Mouse (Mus musculus) kidney, adult 2 months (tissue): ENCODE data around the gene Mrgprh.

ENCODE experiments used
- CTCF ChIP-seq: fragments of 200-500 bp; conservative IDR thresholded peaks from 2 replicates; pipeline ENCODE4 v1.5.1; 2011; ENCODE audit warnings: low read depth, mild to moderate bottlenecking, control low read depth, low read length, moderate library complexity, mixed read lengths; ENCODE audit not compliant: insufficient read depth, insufficient read length
- POLR2A ChIP-seq: fragments of 200-500 bp; IDR thresholded peaks from one replicate; pipeline ENCODE4 v1.6.1; 2011; ENCODE audit warnings: low read depth, low read length, control low read depth

GRCm38 (mm10) chr17:12915881-12916583 is 40.2 kb downstream of the Mrgprh start, which contains the start of gene Mrpl18:
- TF ChIP-seq CTCF (no peak), POLR2A (peak; percentile 64)
